Mouse (Mus musculus): ENCODE results near the gene Grm3. TPM values are rescaled to one million over a fixed set of nuclear protein-coding genes. Genes with fewer than 3 reads are reported as not detected.

Grm3 gene
- not detected in 2 replicates for polyA plus RNA-seq (2012; rRNA removed)

GRCm38 (mm10) chr5:9724956-9725600, at the start of gene Grm3:
Gene Grm3, minus strand, starts transcription at chr5:9725170.
- DNase-seq (ENCODE audit: low read depth): no peak

GRCm38 (mm10) chr5:9755751-9756150, 30.8 kb upstream of the Grm3 start:
- no peak for DNase-seq (ENCODE audit: low read depth)

- no peak for DNase-seq (ENCODE audit: low read depth)
These were observed 23.2 kb upstream of the Grm3 start for GRCm38 (mm10) chr5:9748184-9748583.

- no peak for DNase-seq (ENCODE audit: low read depth)
These were observed 19.1 kb upstream of the Grm3 start for GRCm38 (mm10) chr5:9744120-9744519.

GRCm38 (mm10) chr5:9725601-9726268, 765 bp upstream of the Grm3 start:
- no peak for DNase-seq (ENCODE audit: low read depth)

GRCm38 (mm10) chr5:9724287-9724955, 549 bp downstream of the Grm3 start:
- DNase-seq (ENCODE audit: low read depth): no peak

- DNase-seq (ENCODE audit: low read depth): no peak
These were observed 3.8 kb downstream of the Grm3 start for GRCm38 (mm10) chr5:9721136-9721535.

GRCm38 (mm10) chr5:9716295-9716694, 8.7 kb downstream of the Grm3 start:
- DNase-seq (ENCODE audit: low read depth): no peak

- DNase-seq (ENCODE audit: low read depth): no peak
These were observed 17.9 kb downstream of the Grm3 start for GRCm38 (mm10) chr5:9707096-9707495.

- DNase-seq (ENCODE audit: low read depth): no peak
These were observed 21.5 kb downstream of the Grm3 start for GRCm38 (mm10) chr5:9703385-9704009.

GRCm38 (mm10) chr5:9702656-9703384, 22.1 kb downstream of the Grm3 start:
- no peak for DNase-seq (ENCODE audit: low read depth)

- no peak for DNase-seq (ENCODE audit: low read depth)
These were observed 32.6 kb downstream of the Grm3 start for GRCm38 (mm10) chr5:9692333-9692732.

- DNase-seq (ENCODE audit: low read depth): no peak
These were observed 34.2 kb downstream of the Grm3 start for GRCm38 (mm10) chr5:9690599-9691242.

- DNase-seq (ENCODE audit: low read depth): no peak
These were observed 34.8 kb downstream of the Grm3 start for GRCm38 (mm10) chr5:9690192-9690591.

GRCm38 (mm10) chr5:9683204-9683603, 41.8 kb downstream of the Grm3 start:
- DNase-seq (ENCODE audit: low read depth): no peak

- no peak for DNase-seq (ENCODE audit: low read depth)
These were observed 56.0 kb downstream of the Grm3 start for GRCm38 (mm10) chr5:9669002-9669401.

GRCm38 (mm10) chr5:9663416-9663815, 61.6 kb downstream of the Grm3 start:
- DNase-seq (ENCODE audit: low read depth): no peak

- no peak for DNase-seq (ENCODE audit: low read depth)
These were observed 62.9 kb downstream of the Grm3 start for GRCm38 (mm10) chr5:9661870-9662589.

GRCm38 (mm10) chr5:9638612-9639011, 86.4 kb downstream of the Grm3 start:
- no peak for DNase-seq (ENCODE audit: low read depth)

GRCm38 (mm10) chr5:9627220-9627619, 97.8 kb downstream of the Grm3 start:
- DNase-seq (ENCODE audit: low read depth): no peak

- DNase-seq (ENCODE audit: low read depth): no peak
These were observed 100.6 kb downstream of the Grm3 start for GRCm38 (mm10) chr5:9624396-9624795.

All from gonadal fat pad, adult 2 months (tissue).